9 mouse cellular contexts compared by ENCODE assay signal in the genomic region with DNA sequence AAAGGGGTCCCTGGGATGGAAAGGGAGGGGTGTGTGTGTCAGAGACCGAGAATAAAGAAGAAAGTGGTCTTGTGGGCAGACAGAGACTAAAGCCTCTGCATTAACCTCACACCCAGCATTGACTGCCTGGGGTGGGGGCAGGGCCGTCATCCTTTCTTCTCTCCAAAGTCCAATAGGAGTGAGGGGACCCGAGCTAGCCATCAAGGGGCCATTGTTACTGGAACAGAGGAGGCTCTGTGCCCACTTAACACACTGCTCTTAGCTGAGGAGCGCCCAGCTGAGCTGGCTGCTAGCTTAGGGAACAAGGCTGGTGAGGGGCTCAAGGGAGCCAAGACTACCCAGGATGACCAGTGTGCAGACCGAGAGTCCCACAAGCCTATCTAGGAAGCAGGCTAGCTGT. TPM values are rescaled to one million over a fixed set of nuclear protein-coding genes. Genes with fewer than 3 reads are reported as not detected.
DNase-seq lines count a peak whose midpoint lies in the region; ATAC-seq and TF ChIP-seq lines count a peak whose summit lies in the region.
"Had no signal": no experiment of that assay in that cellular context is flagged by ENCODE, and none has a peak within 500 bp of the region (broad histone marks: within the 10 kb centered on the region; RNA-seq: fewer than 3 reads in every experiment).

No protein-coding gene starts in this region.

- TF ChIP-seq CTCF in gastrocnemius, adult 2 months (IDR thresholded peaks at IDR 0.05), result no peak

- no peak overlapping the region for H3K9ac ChIP-seq in forebrain, embryonic 15.5 days (replicated peaks)
- H3K9ac ChIP-seq: liver, embryonic 13.5 days had no signal

- peak; percentile 89 for ATAC-seq in forebrain, embryonic 15.5 days (replicated peaks)

- no peak overlapping the region for H3K4me3 ChIP-seq in gastrocnemius, adult 2 months
- H3K4me3 ChIP-seq in forebrain, embryonic 15.5 days, result no peak overlapping the region
- peak overlapping the region; percentile 16; the same call in 1 of the 2 replicates for H3K4me3 ChIP-seq in midbrain, embryonic 10.5 days
- H3K4me3 ChIP-seq: liver, embryonic 13.5 days had no signal

- H3K27me3 ChIP-seq in forebrain, embryonic 15.5 days, result no peaks in the 10 kb centered on the region
- H3K27me3 ChIP-seq in midbrain, embryonic 10.5 days (ENCODE audit: low read depth, poor library complexity, severe bottlenecking), result no peaks in the 10 kb centered on the region

- WGBS in forebrain, embryonic 15.5 days, result 6% methylated on average over 5 of the region's 5 CpGs
- WGBS in midbrain, embryonic 10.5 days, result 7% methylated on average over 5 of the region's 5 CpGs

- no peak for DNase-seq in gastrocnemius, adult 2 months
- no peak for DNase-seq in gastrocnemius, postnatal 14 days
- DNase-seq in Muller cell, postnatal 12 days (ENCODE audit: inconsistent ontology term), result peak; percentile 51
- DNase-seq in midbrain, embryonic 10.5 days (ENCODE audit: low spot score), result peak; percentile 60
- DNase-seq in cerebellum, postnatal 36 days, result no peak
- no peak for DNase-seq in c-Kit-positive CD71-positive TER-119-positive erythroid progenitor cells, embryonic 14.5 days (ENCODE audit: low spot score)
- DNase-seq in heart, adult 8-10 months (ENCODE audit: low spot score), result no peak
- DNase-seq: liver, embryonic 13.5 days had no signal

- no peaks in the 10 kb centered on the region for H3K36me3 ChIP-seq in forebrain, embryonic 15.5 days
- H3K36me3 ChIP-seq in midbrain, embryonic 10.5 days, result no peaks in the 10 kb centered on the region
- H3K36me3 ChIP-seq: liver, embryonic 13.5 days had no signal

- H3K4me2 ChIP-seq in forebrain, embryonic 15.5 days (replicated peaks), result no peak overlapping the region
- H3K4me2 ChIP-seq: liver, embryonic 13.5 days had no signal

- intact Hi-C loops in gastrocnemius, adult 2 months (cut with DNase I), result no loop called here
- intact Hi-C loops in gastrocnemius, postnatal 14 days (cut with DNase I; ENCODE audit: low total_unique reads), result no loop called here

- H3K4me1 ChIP-seq in forebrain, embryonic 15.5 days, result peaks cover 14% of the 10 kb centered on the region
- H3K4me1 ChIP-seq in midbrain, embryonic 10.5 days, result peaks cover 28% of the 10 kb centered on the region

- peak overlapping the region; percentile 83 for H3K27ac ChIP-seq in gastrocnemius, adult 2 months
- peak overlapping the region; percentile 71 for H3K27ac ChIP-seq in forebrain, embryonic 15.5 days (replicated peaks)
- peak overlapping the region; percentile 82 for H3K27ac ChIP-seq in midbrain, embryonic 10.5 days (replicated peaks)
- H3K27ac ChIP-seq: liver, embryonic 13.5 days had no signal

- no peaks in the 10 kb centered on the region for H3K9me3 ChIP-seq in forebrain, embryonic 15.5 days
- H3K9me3 ChIP-seq in midbrain, embryonic 10.5 days (replicated peaks), result no peaks in the 10 kb centered on the region
- H3K9me3 ChIP-seq: liver, embryonic 13.5 days had no signal

RNA-seq across cellular contexts. Expression of a gene that starts 16.3 kb away (rescaled TPM):
- total RNA-seq in gastrocnemius, adult 2 months (2021), result under 1 TPM; 0.23 to 0.64 TPM
- total RNA-seq in gastrocnemius, postnatal 14 days (2021), result 1 to 10 TPM; 1.1 to 1.4 TPM
- 1.2 and 1.5 TPM in 2 replicates for polyA plus RNA-seq in forebrain, embryonic 15.5 days (2015; fragmentation: Nextera tagmentation; extraction: Ambion mirVana)
- polyA plus RNA-seq in midbrain, embryonic 10.5 days (2016; fragmentation: Nextera tagmentation; extraction: Ambion mirVana), result 2.0 and 2.5 TPM in 2 replicates
- total RNA-seq in heart, adult 8-10 months (2022), result 1 to 10 TPM in 1 of 4 experiments, under 1 TPM in 3; 0.65 to 1.2 (median 0.80) TPM

Comparison
In these comparisons a context has a peak if more than half of its experiments do, and no peak if none do; other contexts are left out.
1. DNase-seq: peak in Muller cell, postnatal 12 days (single experiment) and midbrain, embryonic 10.5 days (single experiment); none in gastrocnemius, adult 2 months (single experiment), gastrocnemius, postnatal 14 days (single experiment), cerebellum, postnatal 36 days (0 of 2), c-Kit-positive CD71-positive TER-119-positive erythroid progenitor cells, embryonic 14.5 days (single experiment) and heart, adult 8-10 months (single experiment).
2. Peak in every context shown above with its lines, with median percentiles within 50 percentile points of each other: H3K27ac ChIP-seq.